Mouse (Mus musculus) embryonic facial prominence, embryonic 14.5 days (tissue): ENCODE data around the gene Slc35e4. TPM values are rescaled to one million over a fixed set of nuclear protein-coding genes. Genes with fewer than 3 reads are reported as not detected.
"Not testable (repeated sequence)": the region's sequence is repeated elsewhere in the genome, so short reads cannot be mapped to it uniquely, and the experiment has no call there.

Source experiments
- ATAC-seq: fragments of 200-750 bp; cut with Nextera tagmentation; 2 replicates; pipeline ENCODE4 v1.8.0; 2017; ENCODE audit warnings: low read depth, moderate number of reproducible peaks, moderate TSS enrichment
- DNase-seq: peaks from one replicate; pipeline ENCODE4 v3.0.0-alpha.2; 2015; ENCODE audit warnings: low spot score
- H3K27ac ChIP-seq: fragments of 300-500 bp; sonication (generic); replicated peaks from 2 replicates; pipeline ENCODE4 v1.5.1; 2014; ENCODE audit warnings: low read depth, mild to moderate bottlenecking, low read length, moderate library complexity
- H3K27me3 ChIP-seq: fragments of 300-500 bp; sonication (generic); replicated peaks from 2 replicates; pipeline ENCODE4 v1.6.1; 2014; ENCODE audit warnings: low read length; ENCODE audit not compliant: control insufficient read depth, insufficient read depth
- H3K36me3 ChIP-seq: fragments of 300-500 bp; sonication (generic); 2 replicates; pipeline ENCODE4 v1.6.1; 2014; ENCODE audit warnings: low read length, mixed read lengths; ENCODE audit not compliant: control insufficient read depth, insufficient read depth
- H3K4me1 ChIP-seq: fragments of 300-500 bp; sonication (generic); 2 replicates; pipeline ENCODE4 v1.6.1; 2014; ENCODE audit warnings: antibody characterized with exemption, low read length; ENCODE audit not compliant: control insufficient read depth, insufficient read depth
- H3K4me2 ChIP-seq: fragments of 300-500 bp; sonication (generic); 2 replicates; pipeline ENCODE4 v1.6.1; 2014; ENCODE audit warnings: low read depth, mild to moderate bottlenecking, low read length, moderate library complexity, mixed read lengths
- H3K4me3 ChIP-seq: fragments of 300-500 bp; sonication (generic); 2 replicates; pipeline ENCODE4 v1.5.1; 2014; ENCODE audit warnings: low read depth, mild to moderate bottlenecking, low read length
- H3K9ac ChIP-seq: fragments of 300-500 bp; sonication (generic); 2 replicates; pipeline ENCODE4 v1.6.1; 2014; ENCODE audit warnings: low read depth, mild to moderate bottlenecking, low read length, moderate library complexity, mixed read lengths
- H3K9me3 ChIP-seq: fragments of 300-500 bp; sonication (generic); 2 replicates; pipeline ENCODE4 v1.6.1; 2016; ENCODE audit warnings: low read length; ENCODE audit not compliant: control insufficient read depth
- WGBS: fragments of 180-500 bp; shearing (Covaris S2); extraction: QIAGEN DNeasy Blood & Tissue Kit; methylation state at CpG from one replicate; pipeline ENCODE4 v1.1.7; 2014; 5-methylcytosine and 5-hydroxymethylcytosine counted together
- polyA plus RNA-seq: library from polyadenylated mRNA; unstranded; fragments of >200 nt; fragmentation: Nextera tagmentation; extraction: Ambion mirVana; gene quantifications from 2 replicates; pipeline ENCODE4 v1.2.1, GENCODE M21; 2014

The Slc35e4 gene
- polyA plus RNA-seq, result 5.8 and 6.4 TPM in 2 replicates

GRCm38 (mm10) chr11:3914109-3914840 is at the start of gene Slc35e4:
Gene Slc35e4, minus strand, starts transcription at chr11:3914664.
- H3K4me2 ChIP-seq, result peak within 1 kb of the TSS; percentile 69
- peaks cover 20% of the 10 kb centered on the region for H3K4me1 ChIP-seq
- H3K4me3 ChIP-seq, result peak within 1 kb of the TSS; percentile 60
- H3K27me3 ChIP-seq, result no peaks in the 10 kb centered on the region
- H3K36me3 ChIP-seq, result no peaks in the 10 kb centered on the region
- WGBS, result under 1% methylated on average over 28 of the region's 28 CpGs
- peak within 1 kb of the TSS; percentile 69 for H3K9ac ChIP-seq
- DNase-seq, result peak; percentile 87
- peak; percentile 71 for ATAC-seq
- H3K9me3 ChIP-seq, result no peaks in the 10 kb centered on the region
- H3K27ac ChIP-seq, result peak within 1 kb of the TSS; percentile 84

GRCm38 (mm10) chr11:3963610-3964415 is 49.3 kb upstream of the Slc35e4 start, which contains the start of gene Pes1:
Gene Pes1, plus strand, starts transcription at chr11:3963975.
- Histone ChIP-seq H3K9ac (peak within 1 kb of the TSS; percentile 79), H3K36me3 (peaks cover 18% of the 10 kb centered on the region), H3K27ac (peak within 1 kb of the TSS; percentile 69), H3K9me3 (no peaks in the 10 kb centered on the region), H3K4me2 (peak within 1 kb of the TSS; percentile 88), H3K27me3 (no peaks in the 10 kb centered on the region), H3K4me1 (peaks cover 4% of the 10 kb centered on the region; the same call in 1 of the 2 replicates), H3K4me3 (peak within 1 kb of the TSS; percentile 68)
- peak; percentile 96 for ATAC-seq
- DNase-seq, result peak; percentile 95
- WGBS, result under 1% methylated on average over 31 of the region's 31 CpGs

- ATAC-seq (no peak), DNase-seq (no peak)
- Histone ChIP-seq H3K27ac (peak overlapping the region; percentile 69; the same call in 1 of the 2 replicates), H3K9ac (peak overlapping the region; percentile 79), H3K36me3 (peaks cover 12% of the 10 kb centered on the region; the same call in 1 of the 2 replicates), H3K4me3 (peak overlapping the region; percentile 68), H3K4me1 (peaks cover 4% of the 10 kb centered on the region; the same call in 1 of the 2 replicates), H3K9me3 (no peaks in the 10 kb centered on the region), H3K27me3 (no peaks in the 10 kb centered on the region), H3K4me2 (peak overlapping the region; percentile 88)
- 80% methylated on average over 10 of the region's 10 CpGs for WGBS
Measured at GRCm38 (mm10) chr11:3963155-3963554, 48.7 kb upstream of the Slc35e4 start.

GRCm38 (mm10) chr11:3961761-3962160 is 47.3 kb upstream of the Slc35e4 start:
- peaks cover 4% of the 10 kb centered on the region; the same call in 1 of the 2 replicates for H3K36me3 ChIP-seq
- no peaks in the 10 kb centered on the region for H3K27me3 ChIP-seq
- H3K9ac ChIP-seq, result no peak overlapping the region
- 56% methylated on average over 3 of the region's 3 CpGs for WGBS
- H3K4me2 ChIP-seq, result no peak overlapping the region
- peaks cover 4% of the 10 kb centered on the region; the same call in 1 of the 2 replicates for H3K4me1 ChIP-seq
- H3K27ac ChIP-seq, result no peak overlapping the region
- DNase-seq, result no peak
- no peak for ATAC-seq
- no peaks in the 10 kb centered on the region for H3K9me3 ChIP-seq
- H3K4me3 ChIP-seq, result no peak overlapping the region

- 29% methylated on average over 1 of the region's 2 CpGs for WGBS
- Histone ChIP-seq H3K27ac (no peak overlapping the region), H3K27me3 (no peaks in the 10 kb centered on the region), H3K4me1 (peaks cover 4% of the 10 kb centered on the region; the same call in 1 of the 2 replicates), H3K36me3 (no peaks in the 10 kb centered on the region), H3K9ac (no peak overlapping the region), H3K4me2 (no peak overlapping the region), H3K4me3 (no peak overlapping the region), H3K9me3 (no peaks in the 10 kb centered on the region)
- no peak for DNase-seq
- no peak for ATAC-seq
Measured at GRCm38 (mm10) chr11:3960901-3961300, 46.4 kb upstream of the Slc35e4 start.

GRCm38 (mm10) chr11:3955371-3955770 is 40.9 kb upstream of the Slc35e4 start:
- 70% methylated on average over 4 of the region's 4 CpGs for WGBS
- not testable (repeated sequence) for ATAC-seq, H3K4me2 ChIP-seq, H3K36me3 ChIP-seq, H3K9me3 ChIP-seq, H3K27ac ChIP-seq, DNase-seq, H3K27me3 ChIP-seq, H3K4me3 ChIP-seq, H3K4me1 ChIP-seq, H3K9ac ChIP-seq

- not testable (repeated sequence) for H3K4me3 ChIP-seq, H3K9ac ChIP-seq, ATAC-seq, H3K36me3 ChIP-seq, H3K27me3 ChIP-seq, H3K4me1 ChIP-seq, H3K27ac ChIP-seq, H3K9me3 ChIP-seq, H3K4me2 ChIP-seq, DNase-seq
- 83% methylated on average over 5 of the region's 5 CpGs for WGBS
Measured at GRCm38 (mm10) chr11:3954876-3955275, 40.4 kb upstream of the Slc35e4 start.

- no peak overlapping the region for H3K9ac ChIP-seq
- no peaks in the 10 kb centered on the region for H3K27me3 ChIP-seq
- ATAC-seq (no peak), DNase-seq (no peak)
- no peak overlapping the region for H3K4me3 ChIP-seq
- no peak overlapping the region for H3K4me2 ChIP-seq
- no peaks in the 10 kb centered on the region for H3K9me3 ChIP-seq
- 7% methylated on average over 1 of the region's 1 CpGs for WGBS
- H3K4me1 ChIP-seq, result no peaks in the 10 kb centered on the region
- H3K27ac ChIP-seq, result no peak overlapping the region
- no peaks in the 10 kb centered on the region for H3K36me3 ChIP-seq
Measured at GRCm38 (mm10) chr11:3946386-3946785, 31.9 kb upstream of the Slc35e4 start.
